Mouse (Mus musculus): ENCODE results near the gene Prr29. TPM values are rescaled to one million over a fixed set of nuclear protein-coding genes. Genes with fewer than 3 reads are reported as not detected.
A peak's percentile ranks its signal among the peaks of the same experiment; 100 is the strongest.
"Not testable (repeated sequence)": the region's sequence is repeated elsewhere in the genome, so short reads cannot be mapped to it uniquely, and the experiment has no call there.

The Prr29 gene
- total RNA-seq, 2 experiments from 2014 or later = not detected

DNA sequence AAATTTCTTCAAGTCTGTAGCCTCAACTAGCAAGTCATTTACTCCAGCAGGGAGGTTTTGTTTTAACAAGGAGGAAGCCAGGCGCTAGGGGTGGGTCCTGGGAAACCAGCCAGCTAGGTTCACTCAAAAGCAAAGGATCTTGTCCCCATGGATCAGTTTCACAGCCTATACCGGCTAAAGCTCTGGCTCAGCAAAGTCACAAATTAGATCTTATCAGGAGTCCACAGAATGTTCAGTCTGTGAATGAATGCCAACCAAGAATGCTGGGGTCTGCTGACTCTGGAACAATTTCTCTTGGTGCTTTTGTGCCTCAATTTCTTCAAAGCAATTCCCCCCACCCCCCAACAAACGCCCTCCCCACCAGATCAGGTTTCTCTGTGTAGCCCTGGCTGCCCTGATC lies 24.3 kb downstream of the Prr29 start:
- Histone ChIP-seq H3K27ac (no peak overlapping the region), H3K4me3 (no peak overlapping the region)
- no peak for DNase-seq (ENCODE audit: extremely low spot score in 1 of 2, low spot score in 2 of 2)
- no peak for TF ChIP-seq CTCF (IDR thresholded peaks at IDR 0.05)
- intact Hi-C loops (cut with DNase I) = loop anchor here (2.0 kb wide), 2 partner anchors 61 to 87 kb away; no protein-coding TSS in a partner anchor

DNA sequence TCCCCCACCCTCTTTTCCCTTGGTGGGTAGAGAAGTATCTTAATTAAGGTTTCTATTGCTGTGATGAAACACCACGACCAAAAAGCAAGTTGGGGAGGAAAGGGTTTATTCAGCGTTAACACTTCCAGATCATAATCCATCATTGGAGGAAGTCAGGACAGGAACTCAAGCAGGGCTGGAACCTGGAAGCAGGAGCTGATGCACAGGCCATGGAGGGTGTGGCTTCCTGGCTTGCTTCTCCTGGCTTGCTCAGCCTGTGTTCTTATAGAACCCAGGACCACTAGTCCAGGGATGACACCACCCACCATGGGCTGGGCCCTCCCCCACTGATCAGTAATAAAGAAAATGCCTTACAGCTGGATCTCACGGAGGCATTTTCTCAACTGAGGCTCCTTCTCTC lies 25.5 kb downstream of the Prr29 start:
- Histone ChIP-seq H3K4me3 (no peak overlapping the region), H3K27ac (no peak overlapping the region)
- no peak for DNase-seq (ENCODE audit: extremely low spot score in 1 of 2, low spot score in 2 of 2)
- intact Hi-C loops (cut with DNase I) = loop anchor here (2.0 kb wide), 2 partner anchors 62 to 88 kb away; no protein-coding TSS in a partner anchor
- TF ChIP-seq CTCF (IDR thresholded peaks at IDR 0.05) = no peak

DNA sequence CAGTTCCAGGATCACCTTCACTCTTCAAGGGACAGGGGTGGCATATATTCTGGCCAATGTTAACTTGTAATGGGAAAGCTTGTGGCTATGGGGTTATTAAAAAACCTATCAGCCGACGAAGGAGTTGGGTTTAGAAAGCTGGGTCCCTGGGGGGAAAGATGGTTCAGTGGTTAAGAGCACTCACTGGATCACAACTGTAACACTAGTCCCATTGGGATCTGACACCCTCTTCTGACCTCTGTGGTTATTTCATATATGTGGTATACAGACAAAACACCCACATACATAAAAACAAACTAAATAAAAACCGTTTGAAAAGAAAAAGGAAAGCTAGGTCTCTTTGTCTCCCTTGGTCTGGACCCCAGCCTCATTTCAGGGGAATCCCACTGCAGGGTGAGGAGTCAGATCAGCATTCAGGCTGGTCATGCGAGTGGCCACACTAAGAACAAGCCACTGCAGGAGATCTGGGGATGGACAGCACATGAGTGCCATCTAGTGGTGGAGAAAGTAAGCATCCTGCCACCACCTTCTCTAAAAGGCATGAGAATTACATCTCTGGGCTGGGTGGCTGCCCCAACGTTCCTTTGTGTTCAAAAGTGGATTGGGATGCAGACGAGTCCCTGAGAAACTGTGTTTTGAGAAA lies 26.4 kb downstream of the Prr29 start:
- no peak overlapping the region for H3K27ac ChIP-seq
- peak; percentile 63 to 66 for DNase-seq (ENCODE audit: extremely low spot score in 1 of 2, low spot score in 2 of 2)
- TF ChIP-seq CTCF (IDR thresholded peaks at IDR 0.05) = peak; percentile 97
- H3K4me3 ChIP-seq = no peak overlapping the region
- intact Hi-C loops (cut with DNase I) = loop anchor here (2.0 kb wide), 2 partner anchors 63 to 89 kb away; no protein-coding TSS in a partner anchor

GRCm38 (mm10) chr11:106392597-106393330 lies 27.5 kb downstream of the Prr29 start:
- no peak for DNase-seq (ENCODE audit: extremely low spot score in 1 of 2, low spot score in 2 of 2)
- TF ChIP-seq CTCF (IDR thresholded peaks at IDR 0.05) = no peak
- Histone ChIP-seq H3K27ac (no peak overlapping the region), H3K4me3 (no peak overlapping the region)
- intact Hi-C loops (cut with DNase I) = no loop called here

DNA sequence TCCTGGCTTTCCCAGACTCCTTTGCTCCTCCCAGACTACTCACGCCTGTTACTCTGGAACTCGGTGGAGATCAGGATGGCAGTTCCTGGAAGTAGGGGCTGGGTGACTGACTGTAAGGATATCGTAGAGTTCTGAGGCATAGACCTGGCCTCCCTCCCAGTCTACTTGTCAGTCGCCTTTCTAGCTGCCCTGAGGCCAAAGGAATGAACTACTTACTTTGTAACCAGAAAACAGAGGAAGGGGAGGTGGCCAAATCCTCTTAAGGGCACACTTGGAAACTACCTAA lies 28.0 kb downstream of the Prr29 start:
- Histone ChIP-seq H3K27ac (no peak overlapping the region), H3K4me3 (no peak overlapping the region)
- intact Hi-C loops (cut with DNase I) = no loop called here
- no peak for DNase-seq (ENCODE audit: extremely low spot score in 1 of 2, low spot score in 2 of 2)
- no peak for TF ChIP-seq CTCF (IDR thresholded peaks at IDR 0.05)

GRCm38 (mm10) chr11:106394055-106394454 lies 28.8 kb downstream of the Prr29 start:
- DNase-seq (ENCODE audit: extremely low spot score in 1 of 2, low spot score in 2 of 2); H3K27ac ChIP-seq; intact Hi-C loops (cut with DNase I); H3K4me3 ChIP-seq: not testable (repeated sequence)

- no peak overlapping the region for H3K4me3 ChIP-seq
- intact Hi-C loops (cut with DNase I) = no loop called here
- TF ChIP-seq CTCF (IDR thresholded peaks at IDR 0.05) = peak; percentile 46
These were observed 32.4 kb downstream of the Prr29 start for GRCm38 (mm10) chr11:106397656-106398055.

DNA sequence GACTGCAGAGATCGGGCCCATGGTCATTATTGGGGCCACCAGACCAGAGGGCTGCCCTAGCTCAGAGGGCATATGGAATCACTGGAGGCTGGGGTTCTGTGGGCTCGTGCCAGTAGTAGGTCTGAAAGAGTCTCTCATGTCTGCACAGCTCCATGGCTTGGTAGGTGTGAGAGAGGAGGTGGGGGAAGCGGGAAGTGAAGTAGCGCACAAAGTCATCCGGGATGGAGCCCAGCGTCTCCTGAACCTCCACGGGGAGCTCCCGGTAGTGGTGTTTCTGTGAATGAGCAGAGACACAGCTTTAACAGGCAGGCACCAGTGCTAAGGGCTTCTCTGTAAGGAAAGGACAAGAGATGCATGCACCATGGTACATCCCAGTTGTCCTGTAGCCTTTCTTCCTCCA lies 33.2 kb downstream of the Prr29 start:
- DNase-seq (ENCODE audit: extremely low spot score in 1 of 2, low spot score in 2 of 2) = no peak
- H3K4me3 ChIP-seq = no peak overlapping the region
- intact Hi-C loops (cut with DNase I) = no loop called here
- H3K27ac ChIP-seq = no peak overlapping the region
- no peak for TF ChIP-seq CTCF (IDR thresholded peaks at IDR 0.05)

More at GRCm38 (mm10) chr11:106397656-106398055, 32.4 kb downstream of the Prr29 start:
- no peak for DNase-seq (ENCODE audit: extremely low spot score in 1 of 2, low spot score in 2 of 2)
- H3K27ac ChIP-seq = no peak overlapping the region

DNA sequence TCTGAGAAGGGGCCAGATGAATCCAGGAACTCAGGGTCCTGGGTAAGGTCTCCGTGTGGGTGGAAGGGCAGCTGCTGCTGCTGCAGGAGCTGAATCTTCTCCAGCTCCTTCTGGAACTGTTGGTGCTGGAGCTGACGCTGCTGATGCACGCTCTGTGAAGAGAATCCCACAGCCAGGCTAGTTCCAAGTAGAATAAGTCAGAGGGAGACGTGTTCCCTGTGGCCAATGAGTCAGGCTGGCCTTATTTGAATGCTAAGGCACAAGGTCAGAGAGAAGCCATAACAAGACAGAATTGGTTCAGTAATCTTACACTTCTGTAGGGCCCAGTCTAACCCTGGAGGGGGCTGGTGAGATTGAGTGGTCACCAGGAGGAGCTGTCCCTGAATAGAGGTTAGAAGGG lies 44.7 kb downstream of the Prr29 start:
- no peak for TF ChIP-seq CTCF (IDR thresholded peaks at IDR 0.05)
- intact Hi-C loops (cut with DNase I) = loop anchor here (10.0 kb wide), 1 partner anchor 335 kb away; no protein-coding TSS in a partner anchor
- no peak for DNase-seq (ENCODE audit: extremely low spot score in 1 of 2, low spot score in 2 of 2)
- Histone ChIP-seq H3K4me3 (no peak overlapping the region), H3K27ac (no peak overlapping the region)

DNA sequence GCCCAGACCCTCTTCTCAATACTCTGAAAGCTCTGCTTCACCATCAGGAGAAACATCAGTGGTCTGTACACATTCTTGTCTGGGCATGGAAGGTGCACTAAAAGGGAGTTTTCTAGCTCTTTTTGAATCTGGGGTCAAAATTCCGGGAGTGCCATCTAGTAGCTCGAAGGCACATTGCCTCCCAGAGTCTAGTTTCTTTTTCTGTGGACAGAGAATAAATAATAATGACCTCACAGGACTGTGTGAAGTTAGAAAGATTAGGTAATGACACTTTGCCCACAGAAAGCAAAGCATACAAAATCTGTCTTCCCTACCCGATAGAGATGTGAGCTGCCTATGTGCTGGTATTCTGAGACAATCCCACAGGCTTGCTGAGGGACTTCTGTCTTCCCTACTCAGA lies 45.2 kb downstream of the Prr29 start:
- Histone ChIP-seq H3K27ac (no peak overlapping the region), H3K4me3 (no peak overlapping the region)
- no peak for DNase-seq (ENCODE audit: extremely low spot score in 1 of 2, low spot score in 2 of 2)
- no peak for TF ChIP-seq CTCF (IDR thresholded peaks at IDR 0.05)
- intact Hi-C loops (cut with DNase I) = loop anchor here (10.0 kb wide), 1 partner anchor 334 kb away; no protein-coding TSS in a partner anchor

DNA sequence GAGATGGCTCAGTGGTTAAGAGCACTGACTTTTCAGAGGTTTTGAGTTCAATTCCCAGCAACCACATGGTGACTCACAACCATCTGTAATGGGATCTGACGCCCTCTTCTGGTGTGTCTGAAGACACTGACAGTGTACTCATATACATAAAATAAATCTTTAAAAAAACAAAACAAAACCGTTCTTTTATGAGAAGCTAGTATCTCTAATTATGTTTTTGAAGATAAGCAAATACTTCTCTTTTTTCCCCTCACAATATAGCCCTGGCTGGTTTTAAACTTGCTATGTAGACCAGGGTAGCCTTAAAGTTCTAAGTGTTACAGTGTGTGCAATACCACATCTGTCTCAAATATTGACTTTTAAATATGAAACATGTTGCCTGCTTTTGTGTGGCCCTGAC lies 45.9 kb downstream of the Prr29 start:
- DNase-seq (ENCODE audit: extremely low spot score in 1 of 2, low spot score in 2 of 2) = no peak
- no peak for TF ChIP-seq CTCF (IDR thresholded peaks at IDR 0.05)
- Histone ChIP-seq H3K27ac (no peak overlapping the region), H3K4me3 (no peak overlapping the region)
- intact Hi-C loops (cut with DNase I) = loop anchor here (10.0 kb wide), 1 partner anchor 334 kb away; no protein-coding TSS in a partner anchor

- DNase-seq (ENCODE audit: extremely low spot score in 1 of 2, low spot score in 2 of 2) = no peak
- Histone ChIP-seq H3K4me3 (no peak overlapping the region), H3K27ac (no peak overlapping the region)
- intact Hi-C loops (cut with DNase I) = loop anchor here (10.0 kb wide), 1 partner anchor 332 kb away; no protein-coding TSS in a partner anchor
- no peak for TF ChIP-seq CTCF (IDR thresholded peaks at IDR 0.05)
These were observed 47.5 kb downstream of the Prr29 start for GRCm38 (mm10) chr11:106412641-106413360.
